Mouse (Mus musculus): ENCODE measurements around the gene Adam11.

Gene Adam11

GRCm38 (mm10) chr11:102779824-102780223, 18.6 kb downstream of the Adam11 start:
- no peak for DNase-seq

GRCm38 (mm10) chr11:102780271-102780985, 19.2 kb downstream of the Adam11 start:
- peak; percentile 50 for DNase-seq

GRCm38 (mm10) chr11:102780986-102781351, 19.7 kb downstream of the Adam11 start:
- DNase-seq = no peak

- no peak for DNase-seq
Observed at GRCm38 (mm10) chr11:102781523-102781922, 20.3 kb downstream of the Adam11 start.

GRCm38 (mm10) chr11:102783443-102783842, 22.2 kb downstream of the Adam11 start:
- DNase-seq = no peak

- DNase-seq = no peak
Observed at GRCm38 (mm10) chr11:102787688-102788177, 26.5 kb downstream of the Adam11 start.

GRCm38 (mm10) chr11:102791682-102792445, 30.6 kb downstream of the Adam11 start:
- no peak for DNase-seq

GRCm38 (mm10) chr11:102794157-102794556, 32.9 kb downstream of the Adam11 start:
- DNase-seq = no peak

- no peak for DNase-seq
Observed at GRCm38 (mm10) chr11:102803453-102803852, 42.2 kb downstream of the Adam11 start.

GRCm38 (mm10) chr11:102808246-102808645, 47.0 kb downstream of the Adam11 start:
- DNase-seq = no peak

GRCm38 (mm10) chr11:102810721-102811485, 49.7 kb downstream of the Adam11 start:
- DNase-seq = no peak

GRCm38 (mm10) chr11:102814881-102815280, 53.6 kb downstream of the Adam11 start:
- DNase-seq = no peak

GRCm38 (mm10) chr11:102818121-102819020, 57.1 kb downstream of the Adam11 start:
- peak; percentile 49 for DNase-seq

GRCm38 (mm10) chr11:102819021-102819782, 58.0 kb downstream of the Adam11 start, which contains the start of gene Gjc1:
Gjc1 (minus strand) TSS chr11:102819700.
- peak; percentile 53 for DNase-seq

- no peak for DNase-seq
Observed at GRCm38 (mm10) chr11:102819783-102820385, 58.6 kb downstream of the Adam11 start.

- DNase-seq = no peak
Observed at GRCm38 (mm10) chr11:102820432-102820831, 59.2 kb downstream of the Adam11 start.

GRCm38 (mm10) chr11:102821231-102821630, 60.0 kb downstream of the Adam11 start:
- DNase-seq = no peak

GRCm38 (mm10) chr11:102826476-102826875, 65.2 kb downstream of the Adam11 start:
- no peak for DNase-seq

- DNase-seq = no peak
Observed at GRCm38 (mm10) chr11:102827097-102827496, 65.9 kb downstream of the Adam11 start.
